Mouse (Mus musculus): ENCODE results near the gene Rcor1.

- TF ChIP-seq CTCF (IDR thresholded peaks at IDR 0.05; ENCODE audit: borderline replicate concordance, extremely low read depth, insufficient read depth, insufficient read length) (no peak), POLR2A (IDR thresholded peaks at IDR 0.05; ENCODE audit: borderline replicate concordance, extremely low read depth, insufficient read depth, insufficient read length, poor library complexity, severe bottlenecking) (no peak)
Observed at GRCm38 (mm10) chr12:111071009-111071408, 31.9 kb downstream of the Rcor1 start.
